Mouse (Mus musculus) spleen, adult 2 months (tissue): ENCODE data around the gene Arr3.

Source experiments
- CTCF ChIP-seq: fragments of 200-500 bp; IDR thresholded peaks from 2 replicates; pipeline ENCODE4 v1.5.1; 2011; ENCODE audit warnings: mild to moderate bottlenecking, inconsistent platforms; ENCODE audit not compliant: insufficient read depth, insufficient read length, insufficient replicate concordance; ENCODE audit errors: extremely low read depth
- POLR2A ChIP-seq: fragments of 200-500 bp; IDR thresholded peaks from 2 replicates; pipeline ENCODE4 v1.6.1; 2011; ENCODE audit warnings: low read depth, low read length, inconsistent platforms

DNA sequence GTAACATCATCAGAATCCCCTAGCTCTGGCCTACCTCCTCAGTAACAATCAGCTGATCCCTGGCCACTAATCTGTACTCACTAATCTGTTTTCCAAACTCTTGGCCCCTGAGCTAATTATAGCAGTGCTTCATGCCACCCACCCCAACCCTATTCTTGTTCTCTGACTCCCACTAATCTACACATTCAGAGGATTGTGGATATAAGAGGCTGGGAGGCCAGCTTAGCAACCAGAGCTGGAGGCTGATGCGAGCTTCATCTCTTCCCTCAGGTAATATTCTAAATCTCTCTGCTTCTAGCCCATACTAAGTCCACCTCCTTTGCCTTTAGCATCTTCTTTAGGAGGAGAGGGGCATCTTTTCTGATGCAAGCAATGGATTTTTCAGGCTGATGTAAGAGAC is at the start of gene Arr3:
- no peak for TF ChIP-seq CTCF
- no peak for TF ChIP-seq POLR2A
